Mouse (Mus musculus): ENCODE measurements around the gene Me3. TPM values are rescaled to one million over a fixed set of nuclear protein-coding genes. Genes with fewer than 3 reads are reported as not detected.

Gene Me3
- total and polyA plus RNA-seq, 3 experiments, result 107 to 140 (median 119) TPM

DNA sequence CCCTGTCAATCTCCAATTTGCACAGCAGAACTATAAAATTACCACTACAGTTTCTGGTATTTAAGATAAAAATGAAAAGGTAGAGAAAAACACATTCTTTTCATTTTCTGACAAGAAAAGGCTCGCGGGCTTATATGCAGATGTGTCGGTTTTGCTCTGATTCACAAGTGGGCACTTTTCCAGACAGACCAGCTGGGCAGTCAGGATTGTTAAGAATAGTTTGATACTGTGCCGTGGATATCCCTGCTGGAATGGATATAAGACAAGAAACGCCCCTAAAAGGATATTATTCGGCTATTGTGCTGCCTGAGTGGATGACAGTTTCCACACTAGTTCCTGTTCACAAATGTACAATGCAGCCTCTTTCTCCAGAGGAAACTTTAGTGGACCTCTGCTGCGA, 116.2 kb downstream of the Me3 start:
- 21% methylated on average over 7 of the region's 7 CpGs for WGBS
- TF ChIP-seq EP300 (IDR thresholded peaks at IDR 0.05; ENCODE audit: insufficient read depth, low read depth, low read length) (no peak), POLR2A (IDR thresholded peaks at IDR 0.05; ENCODE audit: insufficient read depth, low read depth, low read length) (no peak), CTCF (IDR thresholded peaks at IDR 0.05) (no peak)
- no peaks in the 10 kb centered on the region; the same call in 1 of the 2 replicates for H3K36me3 ChIP-seq (ENCODE audit: control insufficient read depth, insufficient read depth, low read length)

GRCm38 (mm10) chr7:89749183-89749582, 117.0 kb downstream of the Me3 start:
- no peak overlapping the region for H3K27ac ChIP-seq
- H3K27me3 ChIP-seq (ENCODE audit: control insufficient read depth, insufficient read depth, low read length), result no peaks in the 10 kb centered on the region
- H3K4me1 ChIP-seq (ENCODE audit: control insufficient read depth, insufficient read depth, low read length), result peaks cover 5% of the 10 kb centered on the region
- no peaks in the 10 kb centered on the region; the same call in 1 of the 2 replicates for H3K36me3 ChIP-seq (ENCODE audit: control insufficient read depth, insufficient read depth, low read length)
- H3K9ac ChIP-seq (ENCODE audit: low read depth, low read length), result no peak overlapping the region
- no peak overlapping the region for H3K4me3 ChIP-seq
- intact Hi-C loops (cut with DNase I), result no loop called here
- WGBS, result 43% methylated on average over 2 of the region's 2 CpGs
- no peaks in the 10 kb centered on the region for H3K79me2 ChIP-seq (replicated peaks; ENCODE audit: control insufficient read depth, insufficient read depth, low read length)
- no peak for DNase-seq
- TF ChIP-seq CTCF (IDR thresholded peaks at IDR 0.05), result no peak
- no peak for TF ChIP-seq POLR2A (IDR thresholded peaks at IDR 0.05; ENCODE audit: insufficient read depth, low read depth, low read length)
- no peak for TF ChIP-seq EP300 (IDR thresholded peaks at IDR 0.05; ENCODE audit: insufficient read depth, low read depth, low read length)

More for the DNA sequence above, 116.2 kb downstream of the Me3 start:
- H3K27ac ChIP-seq, result no peak overlapping the region
- no peaks in the 10 kb centered on the region for H3K27me3 ChIP-seq (ENCODE audit: control insufficient read depth, insufficient read depth, low read length)
- intact Hi-C loops (cut with DNase I), result no loop called here
- H3K4me1 ChIP-seq (ENCODE audit: control insufficient read depth, insufficient read depth, low read length), result peaks cover 5% of the 10 kb centered on the region
- no peak for DNase-seq
- H3K9ac ChIP-seq (ENCODE audit: low read depth, low read length), result no peak overlapping the region
- H3K79me2 ChIP-seq (replicated peaks; ENCODE audit: control insufficient read depth, insufficient read depth, low read length), result no peaks in the 10 kb centered on the region
- H3K4me3 ChIP-seq, result no peak overlapping the region

DNA sequence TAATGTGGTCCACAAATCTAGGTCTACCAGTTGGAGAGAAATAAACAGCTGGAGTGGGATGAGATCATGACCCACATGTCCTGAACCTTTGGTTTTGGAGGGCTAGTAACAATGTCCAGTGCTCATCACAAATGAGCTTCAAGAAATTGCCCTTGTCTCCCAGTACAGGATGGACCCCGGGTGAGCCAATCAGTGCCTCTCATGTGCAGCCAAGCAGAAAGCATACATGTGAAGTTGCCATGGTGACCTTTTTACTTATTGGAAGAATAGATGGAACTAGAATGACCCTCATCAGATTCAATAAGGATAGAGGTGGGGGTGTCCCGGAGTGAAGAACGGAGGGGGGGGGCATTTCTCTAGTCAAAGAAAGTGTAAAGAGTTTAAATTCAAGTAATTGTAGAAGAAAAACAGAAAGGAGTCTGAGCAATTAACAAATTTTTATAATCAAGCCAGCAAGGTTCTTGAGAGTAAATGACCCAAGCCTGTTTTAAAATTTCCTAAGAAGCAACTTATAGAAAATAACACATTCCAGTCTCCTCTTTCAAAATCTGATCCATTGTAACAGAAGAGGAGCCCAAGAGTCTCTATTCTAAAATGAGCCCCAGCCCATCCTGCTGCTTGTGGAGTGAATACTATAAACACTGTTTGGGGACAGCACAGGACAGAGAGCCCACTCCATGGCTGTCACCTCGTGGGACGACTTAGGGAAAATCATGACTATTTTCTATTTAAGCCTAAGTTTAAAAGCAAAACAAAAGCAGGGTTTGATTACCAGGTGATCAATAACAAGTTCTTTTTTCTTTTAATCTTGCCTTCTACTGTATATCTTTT, 134.7 kb downstream of the Me3 start:
- no peak overlapping the region for H3K9ac ChIP-seq (ENCODE audit: low read depth, low read length)
- peaks cover 3% of the 10 kb centered on the region for H3K4me1 ChIP-seq (ENCODE audit: control insufficient read depth, insufficient read depth, low read length)
- TF ChIP-seq EP300 (IDR thresholded peaks at IDR 0.05; ENCODE audit: insufficient read depth, low read depth, low read length), result no peak
- no peak for TF ChIP-seq POLR2A (IDR thresholded peaks at IDR 0.05; ENCODE audit: insufficient read depth, low read depth, low read length)
- TF ChIP-seq CTCF (IDR thresholded peaks at IDR 0.05), result no peak
- H3K79me2 ChIP-seq (replicated peaks; ENCODE audit: control insufficient read depth, insufficient read depth, low read length), result no peaks in the 10 kb centered on the region; the same call in 1 of the 2 replicates
- H3K27me3 ChIP-seq (ENCODE audit: control insufficient read depth, insufficient read depth, low read length), result no peaks in the 10 kb centered on the region
- no peak overlapping the region for H3K27ac ChIP-seq
- no peak overlapping the region for H3K4me3 ChIP-seq
- H3K36me3 ChIP-seq (ENCODE audit: control insufficient read depth, insufficient read depth, low read length), result no peaks in the 10 kb centered on the region
- WGBS, result 83% methylated on average over 5 of the region's 5 CpGs
- intact Hi-C loops (cut with DNase I), result no loop called here
- DNase-seq, result no peak

DNA sequence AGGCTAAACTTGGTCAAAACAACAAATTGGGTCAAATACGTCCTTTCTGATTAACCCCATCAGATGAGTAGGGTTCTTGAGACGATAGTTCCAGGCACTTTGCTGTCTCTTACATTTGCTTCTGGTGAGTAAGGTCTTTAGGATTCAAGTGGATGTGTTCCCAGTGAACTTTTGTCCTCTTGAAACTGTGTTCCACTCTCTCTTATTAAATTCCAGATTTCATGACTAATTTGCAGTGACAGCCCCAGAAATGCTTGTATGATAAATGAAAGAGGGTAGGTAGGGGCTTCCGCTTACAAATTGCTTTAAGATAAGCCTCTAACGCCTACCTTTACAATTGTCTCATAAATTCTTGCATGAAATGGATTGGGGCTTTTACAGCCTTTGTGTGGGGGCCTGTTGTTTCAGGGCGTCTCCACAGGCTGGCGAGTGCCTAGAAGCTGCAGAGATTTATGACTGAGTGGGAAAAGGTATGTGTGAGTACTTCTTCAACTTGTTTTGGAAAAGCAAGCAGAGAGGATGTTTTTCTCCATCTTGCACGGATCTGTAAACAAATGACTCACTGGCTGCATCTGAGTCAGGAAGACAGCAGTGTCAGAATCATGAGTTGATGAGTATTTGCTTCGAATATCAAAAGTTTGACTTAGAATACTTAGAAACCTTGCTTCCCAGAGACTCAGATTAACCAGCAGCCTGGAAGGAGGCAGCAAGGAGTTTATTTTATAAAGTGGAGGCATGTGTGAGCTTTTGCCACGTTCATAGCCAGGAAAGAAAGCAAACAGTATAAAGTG, 137.1 kb downstream of the Me3 start:
- H3K27ac ChIP-seq, result no peak overlapping the region
- WGBS, result 57% methylated on average over 9 of the region's 9 CpGs

GRCm38 (mm10) chr7:89770021-89770420, 137.8 kb downstream of the Me3 start:
- H3K27ac ChIP-seq, result no peak overlapping the region
- peaks cover 7% of the 10 kb centered on the region for H3K36me3 ChIP-seq (ENCODE audit: control insufficient read depth, insufficient read depth, low read length)
- WGBS, result 73% methylated on average over 6 of the region's 6 CpGs
- H3K79me2 ChIP-seq (replicated peaks; ENCODE audit: control insufficient read depth, insufficient read depth, low read length), result no peaks in the 10 kb centered on the region; the same call in 1 of the 2 replicates
- H3K9ac ChIP-seq (ENCODE audit: low read depth, low read length), result no peak overlapping the region
- peaks cover 13% of the 10 kb centered on the region for H3K4me1 ChIP-seq (ENCODE audit: control insufficient read depth, insufficient read depth, low read length)
- intact Hi-C loops (cut with DNase I), result loop anchor here (5.0 kb wide), 1 partner anchor 58 kb away; no protein-coding TSS in a partner anchor
- TF ChIP-seq POLR2A (IDR thresholded peaks at IDR 0.05; ENCODE audit: insufficient read depth, low read depth, low read length) (no peak), CTCF (IDR thresholded peaks at IDR 0.05) (no peak), EP300 (IDR thresholded peaks at IDR 0.05; ENCODE audit: insufficient read depth, low read depth, low read length) (no peak)
- H3K27me3 ChIP-seq (ENCODE audit: control insufficient read depth, insufficient read depth, low read length), result no peaks in the 10 kb centered on the region
- no peak for DNase-seq
- no peak overlapping the region for H3K4me3 ChIP-seq

More for the DNA sequence above, 137.1 kb downstream of the Me3 start:
- no peak for DNase-seq
- TF ChIP-seq CTCF (IDR thresholded peaks at IDR 0.05), result no peak
- TF ChIP-seq EP300 (IDR thresholded peaks at IDR 0.05; ENCODE audit: insufficient read depth, low read depth, low read length), result no peak
- no peak for TF ChIP-seq POLR2A (IDR thresholded peaks at IDR 0.05; ENCODE audit: insufficient read depth, low read depth, low read length)
- Histone ChIP-seq H3K4me1 (ENCODE audit: control insufficient read depth, insufficient read depth, low read length) (peaks cover 6% of the 10 kb centered on the region), H3K9ac (ENCODE audit: low read depth, low read length) (no peak overlapping the region), H3K36me3 (ENCODE audit: control insufficient read depth, insufficient read depth, low read length) (peaks cover 2% of the 10 kb centered on the region), H3K4me3 (no peak overlapping the region), H3K27me3 (ENCODE audit: control insufficient read depth, insufficient read depth, low read length) (no peaks in the 10 kb centered on the region), H3K79me2 (replicated peaks; ENCODE audit: control insufficient read depth, insufficient read depth, low read length) (no peaks in the 10 kb centered on the region; the same call in 1 of the 2 replicates)
- intact Hi-C loops (cut with DNase I), result no loop called here
